Mouse (Mus musculus): ENCODE measurements around the gene Npas3. TPM values are rescaled to one million over a fixed set of nuclear protein-coding genes. Genes with fewer than 3 reads are reported as not detected.

Npas3 gene
- polyA plus RNA-seq, 1 experiment = not detected

DNA sequence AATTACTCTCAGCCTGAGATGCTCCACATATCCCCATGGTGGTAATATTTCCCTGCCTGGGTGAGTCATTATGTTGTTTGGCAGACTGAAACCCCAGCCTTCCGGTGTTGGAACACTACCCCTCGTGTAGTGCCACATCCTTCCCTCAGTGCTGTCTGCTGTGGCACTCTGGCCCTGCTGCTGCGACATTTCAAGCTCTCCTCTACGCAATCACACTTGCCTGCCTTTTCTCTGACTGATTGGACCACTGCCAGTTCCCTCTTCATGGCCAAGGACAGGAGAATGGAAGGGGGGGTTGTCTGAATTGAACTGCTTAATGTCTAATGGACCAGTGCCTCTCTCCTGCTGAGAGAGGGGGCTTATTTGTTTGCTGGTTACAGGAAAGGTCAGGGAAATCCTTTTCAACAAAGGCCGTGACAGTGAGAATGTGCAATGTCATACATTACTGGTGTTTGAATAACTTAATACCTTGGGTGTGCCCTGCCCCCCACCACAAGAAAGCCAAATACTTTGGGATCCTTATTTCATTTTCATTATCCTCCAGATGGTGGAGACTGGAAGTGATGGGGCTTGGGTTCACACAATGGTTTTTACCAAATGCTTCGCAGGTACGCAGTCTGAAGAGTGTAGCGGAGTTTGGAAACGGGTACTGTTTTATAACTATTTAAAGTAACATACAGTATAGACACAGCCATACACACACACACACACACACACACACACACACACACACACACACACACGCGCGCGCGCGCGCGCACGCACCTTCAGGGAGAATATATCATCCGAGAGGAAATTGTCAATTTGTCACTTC, 339.4 kb downstream of the Npas3 start:
- TF ChIP-seq GATA1 (IDR thresholded peaks at IDR 0.05; ENCODE audit: low read length) = no peak

DNA sequence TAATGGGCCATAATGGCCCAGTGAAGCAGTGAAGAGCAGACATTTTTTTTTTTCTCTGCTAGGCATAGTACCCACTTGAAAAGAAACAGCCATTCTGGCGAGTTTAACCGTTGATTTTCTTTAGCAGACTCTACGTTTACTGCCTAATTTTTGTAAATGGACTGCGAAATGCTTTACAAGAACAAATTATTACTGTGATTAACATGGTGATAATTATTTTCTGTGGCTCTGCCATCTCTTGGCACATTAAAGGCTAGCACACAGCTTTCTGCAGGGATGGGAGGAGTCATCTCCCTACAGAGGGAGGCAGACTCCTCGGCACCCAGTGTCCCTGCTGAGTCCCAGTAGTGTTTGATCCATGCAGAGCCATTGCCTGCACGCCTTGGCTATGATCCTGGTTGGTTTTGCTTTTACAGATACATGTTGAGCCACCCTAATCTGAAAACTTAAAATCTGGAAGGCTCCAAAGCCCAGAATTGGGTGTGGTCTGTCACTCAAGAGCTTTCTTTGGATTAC, 341.0 kb downstream of the Npas3 start:
- TF ChIP-seq GATA1 (IDR thresholded peaks at IDR 0.05; ENCODE audit: low read length) = no peak

DNA sequence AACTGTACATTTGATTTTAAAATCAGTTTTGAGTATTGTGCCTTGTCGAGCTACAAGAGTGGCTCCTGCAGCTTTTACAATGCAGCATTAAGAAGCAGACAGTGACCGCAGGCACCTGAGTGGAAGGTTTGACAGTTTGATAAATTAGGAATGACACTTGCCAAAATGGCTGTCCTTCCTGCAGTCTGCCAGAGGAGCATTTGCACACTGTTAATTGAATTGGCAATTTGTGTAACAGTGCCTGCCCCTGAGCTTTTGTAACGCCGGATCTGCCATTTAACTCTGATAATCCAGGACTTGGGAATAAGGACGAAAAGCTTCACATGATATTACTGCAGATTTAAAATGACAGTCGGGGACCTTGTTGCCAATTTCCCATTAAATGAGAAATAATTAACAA, 357.2 kb downstream of the Npas3 start:
- TF ChIP-seq GATA1 (IDR thresholded peaks at IDR 0.05; ENCODE audit: low read length) = no peak

DNA sequence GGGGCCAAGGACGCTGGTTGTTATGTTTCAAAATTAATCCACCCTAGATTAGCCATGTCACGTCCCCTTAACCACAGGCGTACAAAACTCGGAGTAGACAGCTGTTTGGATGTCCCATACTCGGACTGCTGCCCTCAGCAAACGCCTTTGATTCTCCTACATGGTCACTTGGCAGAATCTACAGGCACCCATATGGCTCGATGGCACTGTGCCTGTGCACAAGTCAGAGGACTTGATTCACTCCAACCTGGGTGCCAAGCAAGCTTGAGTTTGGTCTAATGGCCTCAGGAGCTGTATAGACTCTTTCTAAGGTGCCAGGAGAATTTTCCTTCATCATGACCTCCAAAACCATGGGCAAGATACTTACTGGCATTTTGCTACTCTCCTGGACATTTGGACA, 363.6 kb downstream of the Npas3 start:
- TF ChIP-seq GATA1 (IDR thresholded peaks at IDR 0.05; ENCODE audit: low read length) = no peak

DNA sequence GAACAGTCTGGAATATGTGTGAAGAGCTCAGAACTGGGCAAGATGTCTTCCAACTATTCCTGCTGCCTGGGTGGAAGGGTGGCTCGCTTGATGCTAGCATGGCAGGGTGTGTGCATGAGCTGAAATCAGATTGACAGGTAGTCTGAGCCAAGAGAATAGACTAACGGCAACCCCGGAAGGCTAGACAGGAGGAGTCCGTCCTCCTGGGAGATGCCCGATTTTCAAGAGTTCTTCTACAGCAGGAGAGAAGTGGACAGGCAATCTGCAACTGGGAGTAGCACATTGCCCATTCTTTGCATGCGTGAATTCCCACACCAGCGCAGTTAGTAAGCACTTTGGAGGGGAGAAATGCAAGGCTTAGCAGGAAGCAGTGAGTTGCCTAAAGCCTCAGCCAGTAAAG, 372.8 kb downstream of the Npas3 start:
- TF ChIP-seq GATA1 (IDR thresholded peaks at IDR 0.05; ENCODE audit: low read length) = no peak

DNA sequence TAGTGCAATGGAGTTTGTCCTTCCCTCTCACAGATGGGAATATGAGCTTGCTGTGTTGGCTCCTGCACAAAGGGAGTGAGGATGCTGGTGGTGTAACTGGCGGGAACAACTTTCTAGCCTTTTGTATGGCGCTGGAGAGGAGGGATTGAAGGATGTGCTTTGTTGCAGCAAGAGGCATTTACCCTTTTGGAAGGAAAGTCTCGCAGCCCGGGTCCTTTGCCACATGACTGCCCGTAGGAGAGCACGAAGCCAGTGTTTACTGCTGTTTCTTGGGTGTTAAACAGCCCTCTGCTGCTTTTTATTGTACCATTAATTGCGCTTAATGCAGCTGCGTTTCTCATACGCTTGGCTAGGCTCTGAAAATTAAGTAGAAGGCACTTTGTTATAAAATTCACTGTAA, 375.3 kb downstream of the Npas3 start:
- no peak for TF ChIP-seq GATA1 (IDR thresholded peaks at IDR 0.05; ENCODE audit: low read length)

DNA sequence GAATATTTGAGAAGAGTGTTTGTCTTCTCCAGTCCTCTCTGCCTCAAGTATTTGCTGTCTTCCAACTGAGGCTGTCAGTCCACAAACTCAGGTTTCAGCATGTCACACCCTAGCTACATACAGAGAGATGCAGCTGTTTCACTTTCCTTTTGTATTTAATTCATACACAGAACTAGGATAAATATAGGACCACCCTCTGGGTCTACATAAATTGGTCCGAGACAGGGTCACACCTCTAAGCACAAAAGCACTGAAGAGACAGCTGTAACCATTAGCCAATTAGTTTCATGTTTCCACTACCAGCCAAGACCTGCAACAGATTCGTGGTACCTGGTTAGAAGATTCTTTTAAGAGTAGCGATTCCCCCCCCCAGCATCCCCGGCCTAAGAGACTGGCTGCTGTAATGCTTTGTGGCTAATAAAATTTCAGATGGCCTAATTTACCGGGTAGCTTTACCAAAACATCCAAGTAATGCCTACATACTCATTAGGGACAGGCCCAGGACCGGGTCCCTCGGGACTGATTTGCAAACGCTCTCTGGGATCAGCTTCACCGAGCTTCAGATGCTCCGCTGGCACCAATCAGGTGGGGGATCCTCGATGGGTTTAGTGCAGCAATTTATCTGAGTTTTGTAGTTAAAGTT, 376.0 kb downstream of the Npas3 start:
- TF ChIP-seq GATA1 (IDR thresholded peaks at IDR 0.05; ENCODE audit: low read length) = no peak

DNA sequence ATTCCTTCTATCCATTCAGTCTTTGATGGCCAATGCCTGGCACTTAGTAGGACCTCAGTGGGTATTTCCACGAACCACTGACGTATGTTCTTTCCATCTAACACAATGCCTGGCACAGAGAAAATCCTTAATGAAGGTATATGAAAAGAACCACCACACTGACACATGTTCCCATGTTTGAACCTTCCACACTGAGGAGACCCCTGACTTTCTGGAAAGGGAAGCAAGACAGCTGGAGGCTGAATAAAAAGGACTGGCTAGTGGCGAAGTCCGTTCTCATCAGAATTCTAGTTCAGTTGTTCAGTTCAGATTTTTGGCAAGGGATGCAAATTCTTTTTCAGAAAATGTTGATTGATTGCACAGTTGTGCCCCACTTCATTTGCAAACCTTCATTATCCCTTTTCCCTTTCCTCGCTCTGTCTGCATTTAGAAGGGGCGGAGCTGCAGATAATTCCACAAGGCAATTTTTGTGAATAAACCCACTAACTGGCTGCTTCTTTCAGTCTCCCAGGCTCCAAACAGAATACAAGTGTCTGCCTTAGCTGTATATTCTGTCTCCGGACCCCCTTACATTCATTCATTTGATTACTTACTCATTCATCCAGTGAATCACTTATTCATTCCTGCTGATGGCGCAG, 381.1 kb downstream of the Npas3 start:
- TF ChIP-seq GATA1 (IDR thresholded peaks at IDR 0.05; ENCODE audit: low read length) = no peak

DNA sequence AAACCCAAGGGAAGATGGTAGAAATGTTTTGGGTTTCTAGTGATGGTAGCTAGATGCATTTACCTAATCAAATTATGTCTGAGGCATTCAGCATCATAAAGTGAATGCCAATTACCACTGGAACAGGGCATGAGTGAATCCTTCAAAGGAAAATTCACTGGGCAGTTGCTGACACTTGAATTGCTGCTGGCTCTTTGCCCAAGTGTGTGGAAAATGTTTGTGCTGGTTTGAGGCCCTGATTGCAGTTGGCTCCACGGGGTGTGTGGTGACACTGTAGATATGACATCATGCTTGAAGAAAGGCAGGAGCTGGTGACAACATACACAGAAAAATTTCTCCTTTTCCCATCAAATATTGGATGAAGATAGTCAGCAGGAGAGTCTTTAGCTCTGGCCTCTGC, 382.1 kb downstream of the Npas3 start:
- TF ChIP-seq GATA1 (IDR thresholded peaks at IDR 0.05; ENCODE audit: low read length) = no peak

DNA sequence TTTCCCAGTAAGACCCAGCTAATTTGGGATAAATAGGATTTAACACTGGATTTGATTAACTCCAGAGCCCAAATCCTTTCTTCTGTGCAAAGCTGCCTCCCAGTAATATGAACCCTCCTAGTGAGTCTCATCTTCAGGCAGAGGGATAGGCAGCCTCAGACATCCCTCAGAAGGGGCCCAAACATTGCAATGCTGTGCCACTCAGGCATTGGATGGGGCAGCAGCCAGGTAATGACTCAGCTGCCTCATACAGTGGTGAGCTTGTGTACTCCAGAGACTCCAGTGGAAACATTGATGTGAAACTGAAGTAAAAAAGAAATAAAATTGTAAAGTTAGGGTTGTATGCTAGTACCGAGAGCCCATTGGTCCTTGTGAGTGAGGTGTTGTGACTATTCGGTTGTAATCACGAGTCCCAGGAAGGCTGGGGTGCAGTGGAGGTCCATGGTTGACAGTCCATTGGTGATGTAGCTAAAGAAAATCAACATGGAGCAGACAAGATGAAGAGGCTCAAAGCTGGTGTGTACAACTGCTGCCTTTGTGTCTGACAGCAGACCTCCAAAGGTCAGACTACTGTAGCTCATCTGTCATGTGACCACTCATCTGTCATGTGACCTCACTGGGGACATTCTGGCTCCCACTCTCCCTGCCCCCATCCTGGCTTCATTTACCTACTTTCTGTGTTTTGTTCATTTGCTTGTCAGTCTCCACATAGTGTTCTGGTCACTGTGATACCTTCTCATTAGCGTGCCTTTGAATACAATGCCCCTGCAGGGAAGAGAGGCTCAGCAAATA, 383.0 kb downstream of the Npas3 start:
- no peak for TF ChIP-seq GATA1 (IDR thresholded peaks at IDR 0.05; ENCODE audit: low read length)

DNA sequence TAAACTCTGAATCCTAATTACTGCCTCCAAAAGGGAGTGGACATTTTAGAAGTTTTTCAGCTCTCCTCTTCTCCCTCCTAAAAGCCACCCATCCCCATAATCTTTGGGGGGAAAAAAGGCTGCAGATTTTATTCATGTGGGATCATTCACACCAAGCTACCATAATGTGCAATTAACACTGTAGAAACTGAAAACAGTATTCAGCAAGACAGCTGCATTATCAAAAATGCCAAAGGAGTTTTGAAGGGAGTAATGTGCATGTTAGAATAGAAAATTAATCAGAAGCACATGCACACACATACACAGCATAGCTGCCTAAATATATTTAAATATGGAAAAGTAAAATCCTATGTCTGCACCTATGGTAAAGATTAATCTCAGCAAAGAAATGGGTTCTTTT, 390.1 kb downstream of the Npas3 start:
- no peak for TF ChIP-seq GATA1 (IDR thresholded peaks at IDR 0.05; ENCODE audit: low read length)

DNA sequence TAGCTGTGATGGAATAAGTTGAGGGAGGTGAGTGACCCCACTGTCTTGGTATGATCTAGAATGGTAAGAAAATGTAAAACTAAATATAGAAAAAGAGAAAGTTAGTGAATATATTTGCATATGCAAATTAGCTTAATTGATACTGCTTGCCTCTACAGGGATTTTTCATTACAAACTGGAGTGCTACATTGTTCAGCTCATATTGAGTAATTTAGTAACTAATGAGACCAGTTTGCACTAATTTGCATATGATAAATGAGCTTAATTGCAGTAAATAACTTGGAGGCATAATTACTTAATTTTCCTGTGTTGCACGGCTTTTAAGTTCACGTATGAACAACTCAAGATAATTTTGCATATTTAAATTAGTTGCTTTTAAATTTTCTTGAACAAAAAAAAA, 398.8 kb downstream of the Npas3 start:
- no peak for TF ChIP-seq GATA1 (IDR thresholded peaks at IDR 0.05; ENCODE audit: low read length)

DNA sequence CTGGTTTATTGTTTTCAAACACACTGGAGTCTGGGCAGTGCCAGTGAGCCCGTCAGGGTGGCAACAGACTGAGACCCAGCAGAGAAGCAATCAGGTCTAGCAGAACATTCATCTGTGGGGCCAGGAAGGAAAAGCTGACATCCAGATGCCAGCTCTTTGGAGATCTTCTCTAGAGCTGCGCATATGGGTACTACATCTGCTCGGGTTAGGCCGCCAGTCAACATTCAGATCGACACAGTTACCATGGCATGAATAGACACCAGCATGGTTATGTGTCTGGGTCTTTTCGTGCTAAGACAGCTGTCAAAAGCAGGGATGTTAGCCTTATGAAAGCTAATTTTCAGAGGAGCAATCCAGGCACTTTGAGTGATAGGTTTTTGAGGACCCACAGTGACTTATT, 407.8 kb downstream of the Npas3 start:
- TF ChIP-seq GATA1 (IDR thresholded peaks at IDR 0.05; ENCODE audit: low read length) = no peak

DNA sequence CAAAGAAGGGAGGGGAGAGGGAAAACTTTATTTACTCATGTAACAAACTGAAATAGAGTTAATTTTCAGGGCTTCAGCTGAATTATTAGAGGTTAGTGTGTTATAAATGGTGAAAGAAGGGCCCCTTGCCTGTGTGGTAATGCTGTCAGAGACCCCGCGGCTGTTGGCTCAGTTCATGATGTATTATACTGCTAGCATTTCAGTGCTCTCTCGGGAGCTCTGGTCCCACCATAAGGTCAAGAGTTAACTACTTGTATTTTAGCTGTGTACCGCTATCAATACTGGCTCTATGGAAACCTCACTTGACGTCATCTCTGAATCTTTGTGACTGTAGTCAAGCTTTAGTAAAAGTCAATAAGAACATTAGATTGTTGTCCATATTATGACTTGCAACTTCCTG, 415.6 kb downstream of the Npas3 start:
- no peak for TF ChIP-seq GATA1 (IDR thresholded peaks at IDR 0.05; ENCODE audit: low read length)

DNA sequence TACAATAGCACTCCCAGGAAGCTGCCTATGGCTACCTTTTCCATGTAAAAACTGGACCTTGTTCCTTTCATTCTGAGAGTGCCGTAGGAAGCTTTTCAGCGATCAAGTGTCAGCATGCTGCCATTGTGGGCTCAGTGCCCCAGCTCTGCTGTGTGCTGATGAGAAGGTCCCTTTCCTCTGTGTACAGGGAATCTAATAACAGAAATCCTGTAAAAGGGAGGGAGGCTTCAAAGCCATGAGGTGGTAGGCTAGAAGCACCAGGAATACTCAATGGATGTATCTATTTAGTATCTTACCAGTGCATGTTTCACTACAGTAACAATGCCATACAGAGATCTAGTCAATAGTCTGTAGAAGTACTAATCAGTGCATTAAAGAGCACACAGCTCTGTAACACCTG, 423.4 kb downstream of the Npas3 start:
- no peak for TF ChIP-seq GATA1 (IDR thresholded peaks at IDR 0.05; ENCODE audit: low read length)

Data from G1E-ER4 (cell line).